Mouse (Mus musculus): ENCODE results near the gene Acpp. TPM values are rescaled to one million over a fixed set of nuclear protein-coding genes. Genes with fewer than 3 reads are reported as not detected.

Gene Acpp
- polyA plus RNA-seq (2012; rRNA removed) (0.13 and 0.17 TPM in 2 replicates), polyA plus RNA-seq (2014; fragmentation: Nextera tagmentation; extraction: Ambion mirVana) (0.13 and 0.20 TPM in 2 replicates)

- 16% methylated on average over 18 of the region's 18 CpGs for WGBS (ENCODE audit: insufficient replicate concordance)
Measured at GRCm38 (mm10) chr9:104337183-104337931, at the start of gene Acpp. Acpp (minus strand) TSS chr9:104337748.

GRCm38 (mm10) chr9:104382571-104383170 is 45.1 kb upstream of the Acpp start:
- no peak overlapping the region for H3K4me2 ChIP-seq (ENCODE audit: low read depth)
- ATAC-seq (ENCODE audit: insufficient read depth) = no peak
- DNase-seq (ENCODE audit: low read depth in 3 of 3, low spot score in 3 of 3) = no peak

More at GRCm38 (mm10) chr9:104337183-104337931, at the start of gene Acpp:
- H3K36me3 ChIP-seq (replicated peaks; ENCODE audit: control insufficient read depth, insufficient read depth, low read depth) = no peaks in the 10 kb centered on the region
- no peak within 1 kb of the TSS for H3K27ac ChIP-seq
- H3K27me3 ChIP-seq (ENCODE audit: control insufficient read depth, insufficient read depth, low read length) = no peaks in the 10 kb centered on the region
- H3K9me3 ChIP-seq (ENCODE audit: control insufficient read depth, low read length) = no peaks in the 10 kb centered on the region
- no peaks in the 10 kb centered on the region for H3K4me1 ChIP-seq (replicated peaks; ENCODE audit: control insufficient read depth in 2 of 2, insufficient read depth in 2 of 2, low read length in 1 of 2)
- no peak within 1 kb of the TSS for H3K9ac ChIP-seq (replicated peaks)
- no peak for ATAC-seq (ENCODE audit: insufficient read depth)
- H3K4me2 ChIP-seq (ENCODE audit: low read depth) = peak within 1 kb of the TSS; percentile 20
- no peak for TF ChIP-seq EP300 (IDR thresholded peaks at IDR 0.05; ENCODE audit: low read depth)
- no peak for TF ChIP-seq CTCF (IDR thresholded peaks at IDR 0.05; ENCODE audit: low read depth)
- no peak within 1 kb of the TSS; a peak in 2 of 4 replicates for H3K4me3 ChIP-seq (ENCODE audit: insufficient read depth in 1 of 2, low read depth in 2 of 2, low read length in 2 of 2)
- DNase-seq (ENCODE audit: low read depth in 3 of 3, low spot score in 3 of 3) = peak; percentile 22 to 30 (median 24)

GRCm38 (mm10) chr9:104379532-104380162 is 42.1 kb upstream of the Acpp start:
- DNase-seq (ENCODE audit: low read depth in 3 of 3, low spot score in 3 of 3) (peak in 1 of 3 experiments; percentile 4), ATAC-seq (ENCODE audit: insufficient read depth) (no peak)
- Histone ChIP-seq H3K4me2 (ENCODE audit: low read depth) (no peak overlapping the region), H3K27ac (no peak overlapping the region), H3K4me3 (ENCODE audit: insufficient read depth in 1 of 2, low read depth in 2 of 2, low read length in 2 of 2) (no peak overlapping the region), H3K9me3 (ENCODE audit: control insufficient read depth, low read length) (no peaks in the 10 kb centered on the region), H3K4me1 (replicated peaks; ENCODE audit: control insufficient read depth in 2 of 2, insufficient read depth in 2 of 2, low read length in 1 of 2) (no peaks in the 10 kb centered on the region), H3K9ac (replicated peaks) (no peak overlapping the region), H3K36me3 (replicated peaks; ENCODE audit: control insufficient read depth, insufficient read depth, low read depth) (no peaks in the 10 kb centered on the region), H3K27me3 (ENCODE audit: control insufficient read depth, insufficient read depth, low read length) (no peaks in the 10 kb centered on the region)
- WGBS (ENCODE audit: insufficient replicate concordance) = 39% methylated on average over 9 of the region's 9 CpGs
- no peak for TF ChIP-seq EP300 (IDR thresholded peaks at IDR 0.05; ENCODE audit: low read depth)
- TF ChIP-seq CTCF (IDR thresholded peaks at IDR 0.05; ENCODE audit: low read depth) = peak; percentile 24; the same call in 1 of the 2 replicates

More at GRCm38 (mm10) chr9:104382571-104383170, 45.1 kb upstream of the Acpp start:
- WGBS (ENCODE audit: insufficient replicate concordance) = 54% methylated on average over 6 of the region's 6 CpGs
- no peaks in the 10 kb centered on the region for H3K4me1 ChIP-seq (replicated peaks; ENCODE audit: control insufficient read depth in 2 of 2, insufficient read depth in 2 of 2, low read length in 1 of 2)
- no peaks in the 10 kb centered on the region for H3K36me3 ChIP-seq (replicated peaks; ENCODE audit: control insufficient read depth, insufficient read depth, low read depth)
- no peaks in the 10 kb centered on the region for H3K27me3 ChIP-seq (ENCODE audit: control insufficient read depth, insufficient read depth, low read length)
- H3K27ac ChIP-seq = no peak overlapping the region
- H3K4me3 ChIP-seq (ENCODE audit: insufficient read depth in 1 of 2, low read depth in 2 of 2, low read length in 2 of 2) = no peak overlapping the region
- H3K9me3 ChIP-seq (ENCODE audit: control insufficient read depth, low read length) = no peaks in the 10 kb centered on the region
- H3K9ac ChIP-seq (replicated peaks) = no peak overlapping the region
- TF ChIP-seq CTCF (IDR thresholded peaks at IDR 0.05; ENCODE audit: low read depth) (no peak), EP300 (IDR thresholded peaks at IDR 0.05; ENCODE audit: low read depth) (no peak)

- 28% methylated on average over 3 of the region's 3 CpGs for WGBS (ENCODE audit: insufficient replicate concordance)
Measured at GRCm38 (mm10) chr9:104375573-104375972, 38.0 kb upstream of the Acpp start.

GRCm38 (mm10) chr9:104373253-104373652 is 35.7 kb upstream of the Acpp start:
- no peak for DNase-seq (ENCODE audit: low read depth in 3 of 3, low spot score in 3 of 3)
- Histone ChIP-seq H3K9ac (replicated peaks) (no peak overlapping the region), H3K27ac (no peak overlapping the region), H3K9me3 (ENCODE audit: control insufficient read depth, low read length) (no peaks in the 10 kb centered on the region), H3K4me2 (ENCODE audit: low read depth) (no peak overlapping the region), H3K4me3 (ENCODE audit: insufficient read depth in 1 of 2, low read depth in 2 of 2, low read length in 2 of 2) (no peak overlapping the region), H3K27me3 (ENCODE audit: control insufficient read depth, insufficient read depth, low read length) (no peaks in the 10 kb centered on the region), H3K36me3 (replicated peaks; ENCODE audit: control insufficient read depth, insufficient read depth, low read depth) (no peaks in the 10 kb centered on the region), H3K4me1 (replicated peaks; ENCODE audit: control insufficient read depth in 2 of 2, insufficient read depth in 2 of 2, low read length in 1 of 2) (no peaks in the 10 kb centered on the region)
- ATAC-seq (ENCODE audit: insufficient read depth) = no peak
- 24% methylated on average over 6 of the region's 6 CpGs for WGBS (ENCODE audit: insufficient replicate concordance)
- no peak for TF ChIP-seq EP300 (IDR thresholded peaks at IDR 0.05; ENCODE audit: low read depth)
- TF ChIP-seq CTCF (IDR thresholded peaks at IDR 0.05; ENCODE audit: low read depth) = peak; percentile 64

More at GRCm38 (mm10) chr9:104375573-104375972, 38.0 kb upstream of the Acpp start:
- no peaks in the 10 kb centered on the region for H3K9me3 ChIP-seq (ENCODE audit: control insufficient read depth, low read length)
- TF ChIP-seq EP300 (IDR thresholded peaks at IDR 0.05; ENCODE audit: low read depth) (no peak), CTCF (IDR thresholded peaks at IDR 0.05; ENCODE audit: low read depth) (no peak)
- DNase-seq (ENCODE audit: low read depth in 3 of 3, low spot score in 3 of 3) (no peak), ATAC-seq (ENCODE audit: insufficient read depth) (no peak)
- H3K4me2 ChIP-seq (ENCODE audit: low read depth) = no peak overlapping the region
- no peaks in the 10 kb centered on the region for H3K4me1 ChIP-seq (replicated peaks; ENCODE audit: control insufficient read depth in 2 of 2, insufficient read depth in 2 of 2, low read length in 1 of 2)
- no peak overlapping the region for H3K9ac ChIP-seq (replicated peaks)
- H3K27me3 ChIP-seq (ENCODE audit: control insufficient read depth, insufficient read depth, low read length) = no peaks in the 10 kb centered on the region
- no peak overlapping the region for H3K27ac ChIP-seq
- no peak overlapping the region for H3K4me3 ChIP-seq (ENCODE audit: insufficient read depth in 1 of 2, low read depth in 2 of 2, low read length in 2 of 2)
- H3K36me3 ChIP-seq (replicated peaks; ENCODE audit: control insufficient read depth, insufficient read depth, low read depth) = no peaks in the 10 kb centered on the region

Data from liver, embryonic 14.5 days (tissue).